In genomic region chr13:98945381-98945780, GRCm38 (mm10) we compare ENCODE assay signal across 18 mouse cellular contexts. TPM values are rescaled to one million over a fixed set of nuclear protein-coding genes. Genes with fewer than 3 reads are reported as not detected.
A peak's percentile ranks its signal among the peaks of the same experiment; 100 is the strongest.
DNase-seq lines count a peak whose midpoint lies in the region; ATAC-seq and TF ChIP-seq lines count a peak whose summit lies in the region.
"Had no signal": no experiment of that assay in that cellular context is flagged by ENCODE, and none has a peak within 500 bp of the region (broad histone marks: within the 10 kb centered on the region; RNA-seq: fewer than 3 reads in every experiment).

No protein-coding gene starts in this region.

- TF ChIP-seq CTCF in spleen, adult 2 months (IDR thresholded peaks at IDR 0.05; ENCODE audit: extremely low read depth, insufficient read depth, insufficient read length, insufficient replicate concordance), result no peak
- no peak for TF ChIP-seq CTCF in liver, embryonic 14.5 days (IDR thresholded peaks at IDR 0.05; ENCODE audit: low read depth)
- TF ChIP-seq CTCF in stomach, postnatal 0 days (IDR thresholded peaks at IDR 0.05; ENCODE audit: low read depth), result no peak

- H3K27ac ChIP-seq in spleen, adult 2 months (ENCODE audit: insufficient read depth, low read length), result peak overlapping the region; percentile 87
- H3K27ac ChIP-seq in kidney, embryonic 15.5 days, result peak overlapping the region; percentile 73
- no peak overlapping the region for H3K27ac ChIP-seq in liver, embryonic 14.5 days
- 0 out of 2 replicates have a peak overlapping the region, but pooled peaks have one; percentile 46 for H3K27ac ChIP-seq in stomach, postnatal 0 days (replicated peaks)
- H3K27ac ChIP-seq: embryonic facial prominence, embryonic 10.5 days; hindbrain, embryonic 10.5 days; midbrain, embryonic 15.5 days had no signal

- WGBS in spleen, adult 2 months, result 53% methylated on average over 4 of the region's 4 CpGs
- WGBS in kidney, embryonic 15.5 days, result 65% methylated on average over 4 of the region's 4 CpGs
- WGBS in liver, embryonic 14.5 days (ENCODE audit: insufficient replicate concordance), result 79% methylated on average over 4 of the region's 4 CpGs
- 78% methylated on average over 4 of the region's 4 CpGs for WGBS in stomach, postnatal 0 days

- no peaks in the 10 kb centered on the region for H3K9me3 ChIP-seq in kidney, embryonic 15.5 days (replicated peaks)
- no peaks in the 10 kb centered on the region for H3K9me3 ChIP-seq in liver, embryonic 14.5 days (ENCODE audit: control insufficient read depth, low read length)
- no peaks in the 10 kb centered on the region for H3K9me3 ChIP-seq in stomach, postnatal 0 days (ENCODE audit: control insufficient read depth, low read length)
- H3K9me3 ChIP-seq: embryonic facial prominence, embryonic 10.5 days; hindbrain, embryonic 10.5 days; midbrain, embryonic 15.5 days had no signal

- no peak overlapping the region for H3K4me3 ChIP-seq in spleen, adult 2 months (ENCODE audit: extremely low read depth, insufficient read depth, insufficient read length)
- H3K4me3 ChIP-seq in kidney, embryonic 15.5 days (replicated peaks), result no peak overlapping the region
- no peak overlapping the region for H3K4me3 ChIP-seq in liver, embryonic 14.5 days (ENCODE audit: insufficient read depth in 1 of 2, low read depth in 2 of 2, low read length in 2 of 2)
- no peak overlapping the region for H3K4me3 ChIP-seq in stomach, postnatal 0 days (ENCODE audit: low read depth, low read length)
- H3K4me3 ChIP-seq: embryonic facial prominence, embryonic 10.5 days; hindbrain, embryonic 10.5 days; midbrain, embryonic 15.5 days had no signal

- no peaks in the 10 kb centered on the region for H3K36me3 ChIP-seq in spleen, adult 2 months (ENCODE audit: control insufficient read depth, insufficient read depth, low read length)
- H3K36me3 ChIP-seq in kidney, embryonic 15.5 days, result no peaks in the 10 kb centered on the region
- H3K36me3 ChIP-seq in liver, embryonic 14.5 days (replicated peaks; ENCODE audit: control insufficient read depth, insufficient read depth, low read depth), result no peaks in the 10 kb centered on the region
- H3K36me3 ChIP-seq in stomach, postnatal 0 days (ENCODE audit: control insufficient read depth, insufficient read depth, low read length), result no peaks in the 10 kb centered on the region
- H3K36me3 ChIP-seq: embryonic facial prominence, embryonic 10.5 days; hindbrain, embryonic 10.5 days; midbrain, embryonic 15.5 days had no signal

- no peak overlapping the region for H3K9ac ChIP-seq in kidney, embryonic 15.5 days
- no peak overlapping the region for H3K9ac ChIP-seq in liver, embryonic 14.5 days (replicated peaks)
- H3K9ac ChIP-seq in stomach, postnatal 0 days (ENCODE audit: low read length), result no peak overlapping the region
- H3K9ac ChIP-seq: lung, embryonic 14.5 days; midbrain, embryonic 15.5 days had no signal

- DNase-seq in spleen, adult 2 months (ENCODE audit: low read depth in 1 of 2, low spot score in 2 of 2), result peak in 1 of 2 experiments; percentile 18
- DNase-seq in spleen, adult 12 weeks (ENCODE audit: low spot score), result no peak
- no peak for DNase-seq in liver, embryonic 14.5 days (ENCODE audit: low read depth in 3 of 3, low spot score in 3 of 3)
- no peak for DNase-seq in stomach, postnatal 0 days (ENCODE audit: low spot score)
- DNase-seq in frontal cortex, postnatal 14 days (ENCODE audit: low spot score in 2 of 2), result no peak
- no peak for DNase-seq in layer of hippocampus, adult 9-10 months (ENCODE audit: low spot score)
- DNase-seq: cerebellum, adult 11 months; cerebellum, postnatal 36 days; gastrocnemius, postnatal 14 days; lung, embryonic 14.5 days; thymus, postnatal 25 days had no signal

- no peaks in the 10 kb centered on the region for H3K27me3 ChIP-seq in spleen, adult 2 months (ENCODE audit: control insufficient read depth, insufficient read depth, low read length)
- H3K27me3 ChIP-seq in kidney, embryonic 15.5 days, result no peaks in the 10 kb centered on the region
- H3K27me3 ChIP-seq in liver, embryonic 14.5 days (ENCODE audit: control insufficient read depth, insufficient read depth, low read length), result no peaks in the 10 kb centered on the region
- no peaks in the 10 kb centered on the region for H3K27me3 ChIP-seq in stomach, postnatal 0 days (ENCODE audit: control insufficient read depth, insufficient read depth, low read length)
- H3K27me3 ChIP-seq: midbrain, embryonic 15.5 days had no signal

- TF ChIP-seq POLR2A in spleen, adult 2 months (IDR thresholded peaks at IDR 0.05; ENCODE audit: low read depth, low read length), result no peak

- TF ChIP-seq EP300 in liver, embryonic 14.5 days (IDR thresholded peaks at IDR 0.05; ENCODE audit: low read depth), result no peak
- no peak for TF ChIP-seq EP300 in stomach, postnatal 0 days (optimal IDR thresholded peaks at IDR 0.05)

- no peak for ATAC-seq in kidney, embryonic 15.5 days (replicated peaks; ENCODE audit: low FRiP score)
- ATAC-seq in liver, embryonic 14.5 days (ENCODE audit: insufficient read depth), result no peak
- no peak for ATAC-seq in stomach, postnatal 0 days (ENCODE audit: low FRiP score, low TSS enrichment)
- ATAC-seq: midbrain, embryonic 15.5 days had no signal

- H3K4me1 ChIP-seq in spleen, adult 2 months (ENCODE audit: control insufficient read depth, insufficient read depth, insufficient read length), result no peaks in the 10 kb centered on the region; the same call in 1 of the 2 replicates
- H3K4me1 ChIP-seq in kidney, embryonic 15.5 days, result peaks cover 32% of the 10 kb centered on the region
- peaks cover 4 to 17% of the 10 kb centered on the region in 2 experiments for H3K4me1 ChIP-seq in liver, embryonic 14.5 days (replicated peaks; ENCODE audit: control insufficient read depth in 2 of 2, insufficient read depth in 2 of 2, low read length in 1 of 2)
- peaks cover 4% of the 10 kb centered on the region; the same call in 1 of the 2 replicates for H3K4me1 ChIP-seq in stomach, postnatal 0 days (replicated peaks; ENCODE audit: control insufficient read depth, insufficient read depth)
- H3K4me1 ChIP-seq: midbrain, embryonic 15.5 days had no signal

- 0 out of 2 replicates have a peak overlapping the region, but pooled peaks have one; percentile 36 for H3K4me2 ChIP-seq in kidney, embryonic 15.5 days
- H3K4me2 ChIP-seq in liver, embryonic 14.5 days (ENCODE audit: low read depth), result peak overlapping the region; percentile 49; the same call in 1 of the 2 replicates
- no peak overlapping the region for H3K4me2 ChIP-seq in stomach, postnatal 0 days (replicated peaks; ENCODE audit: low read depth)
- H3K4me2 ChIP-seq: heart, embryonic 11.5 days; lung, embryonic 14.5 days; midbrain, embryonic 15.5 days had no signal

RNA-seq across cellular contexts. Expression of gene Tnpo1, which starts 19.2 kb away (rescaled TPM):
- 13.5 and 15.2 TPM in 2 replicates for polyA plus RNA-seq in spleen, adult 2 months (2012; rRNA removed)
- 69.0 and 77.0 TPM in 2 replicates for polyA plus RNA-seq in kidney, embryonic 15.5 days (2015; fragmentation: Nextera tagmentation; extraction: Ambion mirVana)
- polyA plus RNA-seq in liver, embryonic 14.5 days (2012; rRNA removed), result 8.9 and 10.5 TPM in 2 replicates
- 13.6 and 13.9 TPM in 2 replicates for polyA plus RNA-seq in liver, embryonic 14.5 days (2014; fragmentation: Nextera tagmentation; extraction: Ambion mirVana)
- 17.1 and 20.7 TPM in 2 replicates for polyA plus RNA-seq in stomach, postnatal 0 days (2015; fragmentation: Nextera tagmentation; extraction: Ambion mirVana)

RNA-seq across cellular contexts. Expression of gene 1700024P04Rik, which starts 39.0 kb away (rescaled TPM):
- not detected in 2 replicates for polyA plus RNA-seq in spleen, adult 2 months (2012; rRNA removed)
- not detected in 2 replicates for polyA plus RNA-seq in kidney, embryonic 15.5 days (2015; fragmentation: Nextera tagmentation; extraction: Ambion mirVana)
- not detected in 2 replicates for polyA plus RNA-seq in liver, embryonic 14.5 days (2012; rRNA removed)
- polyA plus RNA-seq in liver, embryonic 14.5 days (2014; fragmentation: Nextera tagmentation; extraction: Ambion mirVana), result not detected in 2 replicates
- polyA plus RNA-seq in stomach, postnatal 0 days (2015; fragmentation: Nextera tagmentation; extraction: Ambion mirVana), result not detected in 2 replicates
- polyA plus RNA-seq: embryonic facial prominence, embryonic 10.5 days; heart, embryonic 11.5 days; hindbrain, embryonic 10.5 days; inflammation-experienced regulatory T-cells, adult 6 months; lung, embryonic 14.5 days; midbrain, embryonic 15.5 days; stomach, embryonic 14.5 days had no signal
